ENCODE assay signal across 8 mouse cellular contexts in the genomic region with DNA sequence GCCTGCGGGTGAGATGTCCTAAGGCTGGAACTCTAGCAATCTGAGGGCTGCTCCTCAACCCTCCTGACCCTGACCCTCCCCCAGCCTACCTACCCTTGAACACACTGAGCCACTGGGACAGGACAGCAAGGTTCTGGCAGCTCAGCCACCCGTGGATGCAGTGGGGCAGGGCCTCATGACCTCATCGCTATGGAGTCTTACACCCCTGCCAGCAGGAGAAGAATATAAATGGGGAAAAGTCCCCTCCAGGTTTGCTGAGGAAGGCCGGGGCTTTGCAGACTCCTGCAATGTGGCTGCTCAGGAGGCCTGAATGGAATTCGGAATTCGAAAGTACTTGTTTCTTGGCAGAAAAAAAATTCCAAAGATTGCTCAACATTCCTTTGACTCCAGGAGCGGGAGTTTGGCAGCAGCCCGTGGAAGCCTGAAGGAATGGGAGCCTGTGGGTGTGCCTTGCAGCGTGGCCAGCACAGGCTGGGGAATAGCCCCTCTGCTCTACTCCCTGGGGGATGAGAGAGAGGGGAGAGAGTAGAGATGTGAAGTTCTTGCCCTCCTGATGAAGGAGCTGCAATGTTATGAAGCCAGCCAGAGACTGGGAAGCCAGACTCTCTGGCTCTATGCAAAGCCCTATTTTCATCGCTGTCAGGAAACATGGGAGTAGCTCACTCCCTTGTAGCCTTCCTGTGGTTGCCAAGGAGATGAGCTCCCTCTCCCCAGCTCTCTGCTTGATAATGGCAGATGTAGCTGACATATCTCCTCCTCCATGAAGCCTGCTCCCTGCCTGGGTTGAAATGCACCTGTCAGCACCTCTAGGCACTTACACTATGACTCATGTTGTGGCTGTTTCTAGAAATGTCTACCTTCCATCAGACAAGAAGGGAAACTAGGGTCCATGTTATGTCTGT. TPM values are rescaled to one million over a fixed set of nuclear protein-coding genes. Genes with fewer than 3 reads are reported as not detected.
A peak's percentile ranks its signal among the peaks of the same experiment; 100 is the strongest.
DNase-seq lines count a peak whose midpoint lies in the region; ATAC-seq lines count a peak whose summit lies in the region.

No protein-coding gene starts in this region.

- peak; percentile 52 for DNase-seq in layer of hippocampus, adult 11-12 months (ENCODE audit: low spot score)
- DNase-seq in layer of hippocampus, adult 9-10 months (ENCODE audit: low spot score): no peak
- peak; percentile 32 to 33 for DNase-seq in frontal cortex, postnatal 25 days (ENCODE audit: low spot score in 2 of 2)
- peak; percentile 57 to 68 for DNase-seq in layer of hippocampus, postnatal 14 days (ENCODE audit: low spot score in 2 of 2)
- DNase-seq in lung, postnatal 25 days (ENCODE audit: low spot score): peak; percentile 82
- DNase-seq in right cerebral cortex, postnatal 25 days: peak; percentile 73

- H3K36me3 ChIP-seq in hindbrain, embryonic 12.5 days: no peaks in the 10 kb centered on the region

- 9% methylated on average over 9 of the region's 10 CpGs for WGBS in hindbrain, embryonic 12.5 days

- no peak overlapping the region for H3K4me3 ChIP-seq in hindbrain, embryonic 12.5 days

- peak overlapping the region; percentile 76 for H3K27ac ChIP-seq in hindbrain, embryonic 12.5 days

- peaks cover 13% of the 10 kb centered on the region for H3K4me1 ChIP-seq in hindbrain, embryonic 12.5 days

- H3K9me3 ChIP-seq in hindbrain, embryonic 12.5 days (replicated peaks): no peaks in the 10 kb centered on the region

- no peaks in the 10 kb centered on the region for H3K27me3 ChIP-seq in hindbrain, embryonic 12.5 days

- H3K4me2 ChIP-seq in hindbrain, embryonic 12.5 days (replicated peaks): peak overlapping the region; percentile 17; the same call in 1 of the 2 replicates

- ATAC-seq in hindbrain, embryonic 12.5 days (ENCODE audit: low FRiP score): peak; percentile 65
- no peak for ATAC-seq in CD4-positive, CD25-positive, alpha-beta regulatory T cell, adult 4 months

- H3K9ac ChIP-seq in hindbrain, embryonic 12.5 days: no peak overlapping the region

RNA-seq across cellular contexts. Expression of gene Csf1, which starts 33.3 kb away (rescaled TPM):
- 8.8 and 9.2 TPM in 2 replicates for polyA plus RNA-seq in hindbrain, embryonic 12.5 days (2016; fragmentation: Nextera tagmentation; extraction: Ambion mirVana)
- total RNA-seq in layer of hippocampus, postnatal 14 days (2021): 10 to 100 TPM; 11.9 to 13.3 TPM
- polyA plus RNA-seq in CD4-positive, CD25-positive, alpha-beta regulatory T cell, adult 4 months (2017; shearing (Covaris generic)): 10 to 100 TPM; 11.9 to 19.7 TPM
